Mouse (Mus musculus): ENCODE measurements at regions not wholly inside any gene's neighbourhood (a gene's known extent, or its start where the extent isn't known, plus 50 kb on each side); places are given as distances from the start of the nearest gene placed in this dataset.

DNA sequence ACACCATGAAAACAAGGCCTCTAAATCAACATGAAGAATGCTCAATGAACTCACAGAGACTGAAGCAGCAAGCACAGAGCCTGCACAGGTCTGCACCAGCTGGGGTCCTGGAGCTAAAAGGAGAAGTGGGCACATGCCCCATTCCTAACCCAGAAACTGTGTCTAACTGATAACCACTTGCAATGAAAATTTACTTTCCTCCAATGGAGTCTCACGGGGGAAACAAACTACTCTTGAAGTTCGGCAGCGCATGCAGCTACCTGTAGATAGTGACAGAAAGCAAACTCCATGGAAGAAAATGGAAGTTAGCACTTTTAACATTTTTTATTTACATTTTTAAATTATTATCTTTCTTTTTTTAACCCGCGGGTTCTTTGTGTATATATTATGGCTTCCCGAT, 76.8 kb upstream of the Akap6 start:
- no peak for DNase-seq (ENCODE audit: low spot score)

- no peak for DNase-seq (ENCODE audit: low spot score)
Observed at GRCm38 (mm10) chr12:52623416-52624108, 75.6 kb upstream of the Akap6 start.

- DNase-seq (ENCODE audit: low spot score) = no peak
Observed at GRCm38 (mm10) chr12:52624871-52625270, 74.3 kb upstream of the Akap6 start.

GRCm38 (mm10) chr12:52628771-52629170, 70.4 kb upstream of the Akap6 start:
- DNase-seq (ENCODE audit: low spot score) = no peak

DNA sequence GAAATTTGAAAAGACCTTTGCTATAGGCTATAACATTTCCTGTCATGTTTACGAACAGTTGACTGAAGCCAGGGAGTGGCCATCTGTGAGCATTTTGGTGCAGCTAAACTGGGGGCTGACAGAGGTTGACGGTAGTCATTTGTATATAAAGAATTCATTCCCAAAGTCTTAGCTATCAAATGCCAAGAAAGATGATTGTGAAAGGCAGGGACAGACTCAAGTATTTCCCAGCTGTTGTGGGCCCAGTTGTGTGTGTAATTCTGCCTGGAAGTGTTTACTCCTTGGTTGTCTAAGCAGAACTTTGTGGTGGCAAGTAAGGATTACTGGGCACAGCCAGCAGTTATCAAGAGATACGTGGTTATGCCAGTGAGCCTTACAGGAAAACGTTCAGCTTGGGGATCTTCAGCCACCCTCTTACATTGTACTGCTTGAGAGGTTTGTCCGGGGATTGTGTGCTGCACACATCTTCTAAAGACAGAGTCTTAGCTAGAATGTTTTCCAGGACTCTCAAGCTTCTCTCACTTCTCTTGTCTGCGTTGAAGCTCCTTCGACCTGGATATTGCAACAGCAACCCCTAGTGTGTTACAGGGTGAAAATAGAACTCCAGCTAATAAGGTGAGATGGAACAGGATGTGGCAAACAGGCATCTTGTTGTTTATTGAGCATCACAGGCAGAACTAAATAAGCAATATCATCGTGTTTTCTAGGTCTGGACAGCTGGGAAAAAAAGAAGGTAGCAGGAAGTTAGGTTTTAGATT, 63.9 kb upstream of the Akap6 start:
- no peak for DNase-seq (ENCODE audit: low spot score)

- no peak for DNase-seq (ENCODE audit: low spot score)
Observed at GRCm38 (mm10) chr12:52636186-52636881, 62.8 kb upstream of the Akap6 start.

DNA sequence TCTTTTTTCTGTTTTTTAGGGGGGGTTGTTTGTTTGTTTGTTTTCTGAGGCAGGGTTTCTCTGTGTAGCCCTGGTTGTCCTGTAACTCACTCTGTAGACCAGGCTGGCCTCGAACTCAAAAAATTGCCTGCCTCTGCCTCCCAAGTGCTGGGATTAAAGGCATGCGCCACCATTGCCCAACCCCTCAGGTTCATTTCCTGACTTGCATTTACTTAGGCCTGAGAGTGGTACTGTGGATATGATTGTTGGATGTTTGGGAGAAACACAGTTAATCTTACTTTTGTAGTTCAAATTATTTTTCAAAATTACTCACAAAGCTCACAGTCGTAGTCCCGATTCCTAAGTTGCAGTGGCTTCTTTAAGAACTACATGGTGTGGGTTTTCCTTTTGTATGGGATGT, 62.3 kb upstream of the Akap6 start:
- DNase-seq (ENCODE audit: low spot score) = no peak

DNA sequence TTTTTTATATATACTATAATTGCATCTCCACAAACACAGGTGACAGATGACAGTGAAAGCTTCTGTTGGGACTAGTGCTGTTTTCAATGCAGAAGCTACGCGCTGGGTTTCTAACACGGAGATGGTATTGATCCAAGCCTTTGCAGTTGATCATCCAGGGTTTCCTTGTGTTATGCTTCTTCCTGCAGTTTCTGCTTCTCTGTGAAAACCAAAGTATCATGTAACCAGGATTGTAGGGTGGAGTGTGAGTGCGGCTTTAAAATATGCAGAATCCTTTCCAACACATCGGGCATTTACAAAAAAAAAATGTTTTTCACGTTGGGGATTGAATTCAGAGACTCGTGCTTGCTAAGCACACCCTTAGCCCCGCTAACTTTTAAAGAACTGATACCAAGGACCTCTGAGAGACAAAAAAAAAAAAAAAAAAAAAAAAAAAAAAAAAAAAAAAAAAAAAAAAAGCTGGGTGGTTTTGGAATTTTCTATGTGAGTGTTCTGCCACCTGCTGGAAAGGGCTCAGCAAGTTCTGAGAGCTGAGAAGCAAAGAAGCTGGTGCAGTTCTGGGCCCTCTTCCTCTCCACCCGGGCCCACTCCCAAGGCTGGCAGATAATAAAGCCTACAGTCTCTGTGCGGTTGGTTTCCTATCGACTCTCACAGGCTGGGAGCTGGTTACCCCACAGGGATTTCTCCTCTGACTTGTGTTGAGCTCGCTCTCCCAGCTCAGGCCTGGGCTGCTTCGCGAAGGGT, 61.5 kb upstream of the Akap6 start:
- peak; percentile 31 for DNase-seq (ENCODE audit: low spot score)

DNA sequence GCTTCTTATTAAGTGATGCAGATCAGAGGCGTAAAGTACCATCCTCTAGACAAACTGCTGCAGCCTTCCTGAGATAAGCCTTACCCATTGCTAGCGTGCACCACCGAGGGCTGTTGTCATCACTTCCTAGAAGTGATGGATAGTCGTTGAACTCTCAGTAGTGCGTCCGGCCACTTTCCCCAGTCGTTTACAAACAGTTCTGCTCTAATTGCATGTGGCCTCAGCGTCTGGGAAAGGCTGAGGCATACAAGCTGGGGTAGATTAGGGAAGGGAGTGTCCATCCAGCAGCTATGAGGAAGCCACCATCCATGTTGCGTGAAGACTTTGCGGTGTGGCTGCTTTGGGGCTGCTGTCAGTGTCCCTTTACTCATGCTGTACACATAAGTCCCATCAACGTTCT, 60.7 kb upstream of the Akap6 start:
- DNase-seq (ENCODE audit: low spot score) = no peak

- no peak for DNase-seq (ENCODE audit: low spot score)
Observed at GRCm38 (mm10) chr12:52644059-52644458, 55.1 kb upstream of the Akap6 start.
